8 mouse cellular contexts compared by ENCODE assay signal in the genomic region with DNA sequence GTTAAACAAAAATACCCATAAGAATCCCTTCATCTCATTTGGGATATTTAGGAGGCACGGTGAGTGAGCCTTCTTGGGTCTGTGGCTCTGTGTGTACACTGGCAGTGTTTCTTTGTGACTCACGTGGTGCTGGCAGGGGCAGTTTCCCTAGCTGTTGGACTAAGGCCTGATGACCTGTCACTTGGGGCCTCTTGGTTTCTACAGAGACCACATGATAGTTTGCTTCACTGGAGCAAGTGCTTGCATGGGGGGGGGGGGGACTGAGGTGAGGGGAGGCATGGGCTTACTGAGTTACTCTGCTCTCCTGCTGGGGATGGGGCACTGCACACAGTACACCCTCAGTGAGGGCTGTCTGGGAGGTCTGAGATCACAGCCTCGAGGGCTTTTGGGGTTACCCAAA.
A peak's percentile ranks its signal among the peaks of the same experiment; 100 is the strongest.
DNase-seq lines count a peak whose midpoint lies in the region; ATAC-seq lines count a peak whose summit lies in the region.

No protein-coding gene starts in this region.

- intact Hi-C loops in heart, postnatal 25 days (cut with DNase I) = loop anchor here (5.0 kb wide), 1 partner anchor 184 kb away; no protein-coding TSS in a partner anchor

- peak; percentile 15 to 25 for DNase-seq in lung, adult 18-20 months
- DNase-seq in lung, postnatal 14 days = no peak
- peak; percentile 20 for DNase-seq in heart, postnatal 25 days (ENCODE audit: low spot score)
- DNase-seq in skeletal muscle tissue, adult 2 months (ENCODE audit: low read depth, low spot score) = peak; percentile 86
- DNase-seq in urinary bladder, postnatal 4 days (ENCODE audit: low spot score in 2 of 2) = no peak
- no peak for DNase-seq in cerebellum, adult 11 months

- ATAC-seq in common myeloid progenitor, adult 5-6 weeks (replicated peaks; ENCODE audit: low read depth, poor library complexity, severe bottlenecking) = peak; percentile 27; the same call in 1 of the 2 replicates
- ATAC-seq in inflammation-experienced regulatory T-cells, adult 6 months = no peak

Comparison
In these comparisons a context has a peak if more than half of its experiments do, and no peak if none do; other contexts are left out.
1. DNase-seq: peak in lung, adult 18-20 months (2 of 2), heart, postnatal 25 days (single experiment) and skeletal muscle tissue, adult 2 months (single experiment); none in lung, postnatal 14 days (single experiment), urinary bladder, postnatal 4 days (0 of 2) and cerebellum, adult 11 months (single experiment).